Mouse (Mus musculus): ENCODE data around the gene Pitx2.

Gene Pitx2

GRCm38 (mm10) chr3:129199609-129200500 is at the start of gene Pitx2:
Gene Pitx2 (plus strand): TSS chr3:129199878.
- no peak for DNase-seq

- DNase-seq, result no peak
Measured at GRCm38 (mm10) chr3:129150001-129150400, 49.7 kb upstream of the Pitx2 start.

- DNase-seq, result no peak
Measured at GRCm38 (mm10) chr3:129151096-129151685, 48.5 kb upstream of the Pitx2 start.

- DNase-seq, result no peak
Measured at GRCm38 (mm10) chr3:129158812-129159370, 40.8 kb upstream of the Pitx2 start.

- DNase-seq, result no peak
Measured at GRCm38 (mm10) chr3:129161333-129162035, 38.2 kb upstream of the Pitx2 start.

GRCm38 (mm10) chr3:129164246-129164645 is 35.4 kb upstream of the Pitx2 start:
- no peak for DNase-seq

- DNase-seq, result no peak
Measured at GRCm38 (mm10) chr3:129165715-129166114, 34.0 kb upstream of the Pitx2 start.

GRCm38 (mm10) chr3:129166684-129167083 is 33.0 kb upstream of the Pitx2 start:
- peak; percentile 55 for DNase-seq

GRCm38 (mm10) chr3:129170416-129170815 is 29.3 kb upstream of the Pitx2 start:
- DNase-seq, result no peak

GRCm38 (mm10) chr3:129171789-129172188 is 27.9 kb upstream of the Pitx2 start:
- no peak for DNase-seq

- no peak for DNase-seq
Measured at GRCm38 (mm10) chr3:129194436-129194835, 5.2 kb upstream of the Pitx2 start.

GRCm38 (mm10) chr3:129195036-129195435 is 4.6 kb upstream of the Pitx2 start:
- DNase-seq, result no peak

GRCm38 (mm10) chr3:129195816-129196549 is 3.7 kb upstream of the Pitx2 start:
- no peak for DNase-seq

- DNase-seq, result no peak
Measured at GRCm38 (mm10) chr3:129196550-129196919, 3.1 kb upstream of the Pitx2 start.

GRCm38 (mm10) chr3:129197035-129197434 is 2.6 kb upstream of the Pitx2 start:
- no peak for DNase-seq

- no peak for DNase-seq
Measured at GRCm38 (mm10) chr3:129197786-129198626, 1.7 kb upstream of the Pitx2 start.

GRCm38 (mm10) chr3:129198627-129198903 is 1.1 kb upstream of the Pitx2 start:
- DNase-seq, result no peak

- no peak for DNase-seq
Measured at GRCm38 (mm10) chr3:129199160-129199608, 494 bp upstream of the Pitx2 start.

- DNase-seq, result no peak
Measured at GRCm38 (mm10) chr3:129200501-129200890, 818 bp downstream of the Pitx2 start.

- peak; percentile 4 for DNase-seq
Measured at GRCm38 (mm10) chr3:129201156-129201555, 1.5 kb downstream of the Pitx2 start.

GRCm38 (mm10) chr3:129201681-129202255 is 2.1 kb downstream of the Pitx2 start:
- peak; percentile 6 for DNase-seq
